Mouse (Mus musculus): ENCODE results near the gene Opcml.

- TF ChIP-seq MAFK (IDR thresholded peaks at IDR 0.05; ENCODE audit: insufficient read depth, low read depth, low read length) (no peak), CHD2 (IDR thresholded peaks at IDR 0.05; ENCODE audit: low read depth, low read length) (no peak), HCFC1 (IDR thresholded peaks at IDR 0.05; ENCODE audit: borderline replicate concordance, insufficient read depth, low read length) (no peak)
Measured at GRCm38 (mm10) chr9:28617666-28618065, 827.1 kb downstream of the Opcml start.
